Mouse (Mus musculus): ENCODE measurements around the gene Phospho2.
"Not testable (repeated sequence)": the region's sequence is repeated elsewhere in the genome, so short reads cannot be mapped to it uniquely, and the experiment has no call there.

Gene Phospho2

DNA sequence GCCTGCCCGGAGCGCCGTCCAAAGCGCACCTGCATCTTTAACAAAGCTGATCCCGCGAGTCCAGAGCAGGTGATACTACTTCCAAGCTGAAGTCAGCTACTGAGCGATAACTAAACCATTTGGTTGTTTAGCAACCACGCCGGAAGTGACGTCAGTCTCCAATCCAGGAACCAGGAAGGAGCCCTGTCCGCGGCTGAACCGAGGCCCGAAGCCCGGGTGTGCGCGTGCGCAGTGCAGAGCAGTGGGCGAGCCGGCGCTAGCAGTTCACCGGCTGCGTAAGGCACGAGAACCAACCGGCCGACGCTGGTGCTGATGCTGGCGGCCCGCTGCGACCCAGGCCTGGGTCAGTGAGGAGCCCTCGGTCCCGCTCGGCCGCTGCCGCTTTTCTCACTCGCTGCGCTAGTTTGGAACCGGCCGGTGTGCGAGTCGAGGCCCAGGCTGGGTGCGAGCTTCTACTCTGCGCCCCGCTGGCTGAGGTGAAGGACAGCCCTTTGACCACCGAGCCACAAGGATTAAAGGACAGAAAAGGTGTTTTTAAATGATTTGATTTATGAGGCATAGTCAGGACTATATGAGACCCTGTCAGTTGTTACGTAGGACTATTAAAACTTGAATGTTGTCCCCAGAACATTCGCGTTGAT is at the start of gene Phospho2, which contains the start of gene Ccdc173:
Gene Phospho2 (plus strand): TSS at position 195 of the 641 bp plus-strand sequence.
Gene Ccdc173 (minus strand): TSS at position 147 of the 641 bp plus-strand sequence.
- peak; percentile 96 to 98 for DNase-seq (ENCODE audit: low spot score in 2 of 2)

DNA sequence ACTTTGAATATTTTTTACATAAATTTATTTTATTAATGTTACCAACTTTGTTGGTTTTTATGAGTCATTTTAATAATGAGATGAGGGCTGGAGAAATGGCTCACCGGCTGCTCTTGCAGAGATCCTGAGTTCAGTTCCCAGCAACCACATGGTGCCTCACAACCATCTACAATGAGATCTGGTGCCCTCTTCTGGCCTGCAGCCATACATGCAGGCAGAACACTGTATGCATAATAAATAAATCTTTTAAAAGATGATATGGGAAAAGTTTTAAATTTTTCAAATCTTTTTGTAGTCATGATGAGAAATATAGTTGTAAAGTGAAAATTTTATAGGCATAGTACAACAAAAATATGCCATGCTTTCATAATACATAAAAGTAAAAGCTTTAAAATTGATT is 44.3 kb upstream of the Phospho2 start:
- DNase-seq (ENCODE audit: low spot score in 2 of 2), result no peak

DNA sequence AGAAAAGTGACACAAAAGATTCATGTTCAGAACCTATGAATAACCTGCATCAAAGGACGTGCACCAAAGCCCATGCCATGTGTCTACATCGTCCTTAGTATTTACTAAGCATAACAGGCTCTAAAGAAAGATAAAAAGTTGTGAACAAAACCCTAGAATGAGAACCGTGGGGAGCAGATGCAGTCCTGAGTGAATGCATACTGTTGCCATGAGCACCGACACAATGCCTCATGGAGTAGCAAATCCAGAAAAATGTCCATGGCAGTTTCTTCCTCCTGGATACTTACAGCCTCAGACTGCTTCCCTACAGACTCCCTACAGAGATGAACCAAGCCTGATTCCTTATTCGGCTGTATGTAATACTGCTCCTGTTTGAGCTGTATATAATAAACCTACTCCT is 28.4 kb upstream of the Phospho2 start:
- DNase-seq (ENCODE audit: low spot score in 2 of 2), result no peak

DNA sequence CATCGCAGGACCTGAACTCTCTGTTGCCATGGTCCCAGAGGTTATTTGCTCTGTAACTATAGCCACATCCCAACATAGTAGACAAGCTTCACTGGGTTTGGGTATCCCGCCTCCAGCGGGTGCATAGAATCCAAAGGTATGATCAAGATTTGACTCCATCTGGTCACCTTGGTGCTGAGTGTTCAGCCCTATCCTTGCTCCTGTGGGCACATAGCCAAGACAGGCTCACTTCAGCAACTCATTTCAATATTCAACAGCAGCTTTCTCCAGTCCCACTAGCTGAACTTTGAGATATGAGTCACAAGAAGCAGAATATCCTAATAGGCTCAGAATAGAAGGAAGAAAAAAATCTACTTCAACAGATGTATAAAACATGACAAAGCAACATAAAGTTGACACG is 26.1 kb upstream of the Phospho2 start:
- no peak for DNase-seq (ENCODE audit: low spot score in 2 of 2)

DNA sequence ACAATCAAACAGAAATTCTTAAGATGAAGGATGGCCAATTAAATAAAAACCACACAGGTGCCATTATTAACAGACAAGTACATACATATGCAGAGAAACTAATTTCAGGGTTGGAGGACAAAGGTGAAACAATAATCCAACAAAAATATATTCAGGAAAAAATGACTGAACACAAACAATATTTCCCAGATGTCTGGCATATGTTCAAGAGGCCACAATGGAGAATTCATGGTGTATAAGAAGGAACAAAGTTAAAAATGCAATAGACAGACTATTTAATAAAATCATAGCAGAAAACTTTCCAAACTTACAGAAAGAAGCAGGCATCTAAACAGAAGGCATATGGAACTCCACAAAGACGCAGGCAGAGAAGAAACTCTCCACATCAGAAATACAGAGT is 24.7 kb upstream of the Phospho2 start:
- DNase-seq (ENCODE audit: low spot score in 2 of 2), result no peak

DNA sequence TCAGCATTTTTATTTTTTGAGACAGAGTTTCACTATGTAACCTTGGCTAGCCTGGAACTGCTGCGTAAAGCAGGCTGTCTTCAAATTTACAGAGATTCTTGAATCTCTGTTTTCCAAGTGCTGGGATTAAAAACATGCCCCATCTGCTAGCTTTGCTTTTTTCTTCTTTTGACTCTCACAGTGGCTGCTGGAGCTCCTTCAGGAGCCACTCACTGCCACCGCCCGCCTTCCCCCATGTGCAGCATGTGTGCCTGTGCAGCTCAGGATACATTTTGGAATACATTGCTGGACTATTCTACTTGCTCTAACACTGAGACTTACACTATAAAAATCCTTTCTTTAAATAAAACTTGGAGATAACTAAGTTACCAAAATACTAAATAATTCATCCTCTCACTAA is 16.1 kb upstream of the Phospho2 start:
- no peak for DNase-seq (ENCODE audit: low spot score in 2 of 2)

DNA sequence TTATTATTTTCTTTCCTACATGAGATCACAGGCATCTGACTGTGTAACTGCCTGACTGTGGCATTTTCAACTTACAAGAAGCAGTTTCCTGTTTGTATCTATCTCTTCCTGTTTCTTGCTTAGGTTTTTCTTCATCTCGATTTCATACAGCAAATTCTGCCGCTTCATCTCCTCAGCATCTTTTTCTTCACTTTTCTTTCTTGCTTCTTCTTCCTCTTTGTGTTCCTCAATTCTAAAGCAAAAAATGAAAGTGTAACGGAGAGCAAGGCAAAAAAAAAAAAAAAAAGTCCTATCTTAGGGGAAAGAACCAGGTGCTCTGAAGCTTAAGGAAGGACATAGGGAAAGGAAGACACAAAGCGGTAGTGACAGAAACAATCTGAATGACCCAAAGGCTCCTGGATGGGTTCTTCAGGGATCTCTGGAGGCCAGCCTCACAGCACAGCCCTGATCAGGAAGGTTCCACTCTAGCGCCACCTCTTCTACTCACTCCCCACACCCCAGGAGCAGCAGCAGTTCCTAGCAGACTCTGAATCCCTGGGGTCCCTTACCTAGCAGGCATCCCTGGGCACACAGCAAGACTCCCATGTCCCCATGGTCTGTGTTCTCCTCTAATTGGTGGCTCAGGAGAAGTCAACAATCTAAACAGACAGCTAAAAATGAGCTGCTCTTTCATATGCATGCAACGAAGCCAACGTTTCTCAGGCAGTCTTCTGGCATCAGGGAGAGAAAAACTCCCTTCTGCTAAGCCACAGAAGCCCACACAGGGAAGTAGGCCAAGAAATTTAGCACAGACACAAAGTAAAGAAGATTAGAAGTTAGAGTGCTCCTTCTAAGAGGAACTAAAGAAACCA is 11.2 kb upstream of the Phospho2 start:
- no peak for DNase-seq (ENCODE audit: low spot score in 2 of 2)

DNA sequence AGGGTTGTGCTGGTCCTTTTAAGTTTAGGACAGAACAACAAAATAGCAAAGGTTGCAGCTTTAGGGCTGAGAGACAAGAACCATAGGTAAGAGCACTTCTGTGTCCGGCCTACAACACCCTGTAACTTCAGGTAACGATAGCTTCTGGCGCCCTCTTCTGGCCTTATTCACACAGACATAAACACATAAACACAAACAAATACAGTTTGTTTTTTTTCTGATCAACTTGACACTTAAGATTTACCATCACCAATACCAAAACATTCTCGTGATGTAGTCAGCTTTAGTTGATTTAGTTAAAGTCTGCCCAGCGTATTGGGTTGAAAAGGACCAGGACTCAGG is 10.6 kb upstream of the Phospho2 start:
- DNase-seq (ENCODE audit: low spot score in 2 of 2), result no peak

DNA sequence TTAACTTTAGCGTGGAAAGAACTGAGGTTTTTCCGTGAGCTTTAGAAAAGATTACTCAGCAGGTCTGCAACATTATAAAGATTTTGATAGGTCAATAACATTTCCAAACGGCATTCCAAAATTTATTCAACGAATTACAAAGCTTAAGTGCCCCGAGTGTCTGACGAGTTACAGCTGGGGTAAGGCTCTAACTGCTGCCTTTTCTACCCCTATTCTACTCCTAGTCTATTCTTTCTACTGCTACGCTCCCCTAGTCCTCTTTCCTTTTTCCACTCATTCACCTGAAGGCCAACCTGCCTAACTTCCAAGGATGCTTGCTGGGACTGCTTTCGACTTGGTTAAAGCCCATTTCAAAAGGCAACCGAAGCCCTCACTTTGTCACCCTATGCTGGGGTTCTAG is 449 bp upstream of the Phospho2 start:
- DNase-seq (ENCODE audit: low spot score in 2 of 2), result no peak

DNA sequence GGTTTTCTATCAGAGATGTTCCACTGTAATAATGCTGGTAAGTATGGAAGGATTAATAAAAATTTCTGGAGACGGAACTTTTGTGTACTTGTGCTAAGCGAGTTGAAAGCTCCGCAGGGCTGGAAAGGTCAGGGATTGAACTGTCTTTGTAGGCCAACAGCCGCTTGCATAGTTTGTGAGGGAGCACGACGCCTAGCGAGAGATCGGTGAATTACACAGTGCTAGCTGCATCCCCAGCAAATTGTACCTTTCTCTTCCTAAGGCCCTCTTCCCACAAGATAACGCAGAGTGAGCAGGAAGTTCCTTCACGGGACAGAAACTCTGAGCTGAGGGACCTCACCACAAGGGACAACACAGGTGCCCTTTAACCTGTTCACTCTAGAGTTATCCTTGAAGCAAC is 862 bp downstream of the Phospho2 start:
- peak; percentile 83 to 87 for DNase-seq (ENCODE audit: low spot score in 2 of 2)

DNA sequence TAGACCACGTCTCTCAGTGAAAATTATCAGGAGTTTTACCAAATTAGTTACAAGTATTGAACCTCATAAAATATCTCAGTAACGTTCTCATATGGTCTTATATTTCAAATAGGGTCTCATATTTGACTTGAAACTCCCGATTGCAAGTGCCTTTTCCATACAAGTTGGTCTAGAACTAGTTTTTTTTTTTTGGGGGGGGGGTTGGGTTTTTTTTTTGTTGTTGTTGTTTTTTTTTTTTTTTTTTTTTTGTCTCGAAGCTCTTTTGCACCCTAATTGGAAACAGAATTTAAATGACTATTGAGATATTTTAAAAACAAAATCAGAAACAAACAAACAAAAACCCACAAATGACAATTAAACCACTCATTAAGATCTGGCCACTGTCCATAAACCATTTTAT is 1.3 kb downstream of the Phospho2 start:
- no peak for DNase-seq (ENCODE audit: low spot score in 2 of 2)

DNA sequence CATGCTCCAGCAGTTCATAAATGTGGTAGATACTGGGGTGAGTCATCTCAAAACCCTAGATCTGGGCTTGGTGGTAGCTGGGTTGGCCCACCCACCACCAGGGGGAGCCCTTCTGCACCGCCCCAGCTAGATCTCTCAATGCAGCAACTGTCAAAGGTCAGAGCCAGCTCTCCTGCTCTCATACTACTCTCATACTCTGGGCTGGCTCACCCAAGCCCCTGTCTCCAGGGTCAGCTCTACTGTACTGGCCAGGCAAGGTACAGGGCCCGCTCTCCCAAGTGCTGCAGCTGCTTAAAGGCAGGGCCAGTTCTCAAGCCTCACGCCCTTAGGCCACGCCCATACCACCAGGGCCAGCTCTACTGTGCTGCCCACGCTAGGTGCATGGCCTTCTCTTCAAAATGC is 13.5 kb downstream of the Phospho2 start:
- DNase-seq (ENCODE audit: low spot score in 2 of 2), result peak; percentile 62 to 76

DNA sequence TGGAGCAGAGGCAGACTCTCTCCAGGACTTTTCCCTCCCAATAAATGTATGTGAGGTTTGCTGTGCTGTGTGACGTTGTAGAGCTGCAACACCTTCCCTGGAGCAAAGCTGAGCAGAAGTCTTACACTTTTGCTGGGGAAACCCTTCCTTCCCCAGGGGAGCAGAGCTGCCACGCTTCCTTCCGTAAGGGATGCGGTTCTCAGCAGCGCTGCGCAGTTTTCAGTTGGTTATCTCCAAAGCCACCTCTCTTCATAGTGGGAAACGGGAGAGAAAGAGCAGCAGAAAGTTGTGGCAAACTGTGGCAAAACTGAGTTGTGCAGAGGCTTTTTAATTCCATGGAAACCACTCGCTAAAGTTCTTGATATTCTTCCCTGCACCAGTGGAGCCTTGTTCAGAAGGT is 14.3 kb downstream of the Phospho2 start:
- DNase-seq (ENCODE audit: low spot score in 2 of 2), result no peak

DNA sequence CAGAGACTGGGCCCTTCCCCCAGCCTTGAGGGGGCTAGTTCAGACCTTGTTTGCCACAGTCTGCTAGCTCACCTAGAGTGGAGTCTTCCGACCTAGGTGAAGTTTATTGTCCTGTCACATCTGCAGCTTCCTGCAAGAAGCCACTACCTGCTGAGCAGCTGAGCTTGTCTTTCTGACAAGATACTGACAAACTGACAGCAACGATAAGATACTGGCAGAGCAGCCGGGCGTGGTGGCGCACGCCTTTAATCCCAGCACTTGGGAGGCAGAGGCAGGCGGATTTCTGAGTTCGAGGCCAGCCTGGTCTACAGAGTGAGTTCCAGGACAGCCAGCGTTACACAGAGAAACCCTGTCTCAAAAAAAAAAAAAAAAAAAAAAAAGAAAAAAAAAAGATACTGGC is 15.2 kb downstream of the Phospho2 start:
- DNase-seq (ENCODE audit: low spot score in 2 of 2), result not testable (repeated sequence)

DNA sequence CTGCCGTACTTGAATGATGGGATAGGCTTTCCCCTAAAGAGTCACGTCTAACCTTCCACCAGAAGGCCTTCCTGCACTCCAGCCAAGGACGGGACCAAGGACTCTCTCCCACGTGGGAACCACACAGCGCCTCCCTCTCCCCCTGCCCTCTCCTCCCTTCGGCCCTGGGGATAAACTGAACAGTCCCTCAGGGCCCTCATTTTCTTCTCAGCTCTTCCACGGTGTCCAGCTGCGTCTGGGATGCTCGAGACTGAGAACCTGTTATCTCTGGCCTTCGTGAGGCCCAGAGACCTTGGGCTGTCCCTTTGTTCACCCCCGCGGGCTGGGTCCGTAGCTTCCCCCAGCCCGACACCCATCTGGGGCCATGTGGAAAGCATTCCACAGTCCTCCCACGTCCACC is 20.7 kb downstream of the Phospho2 start:
- DNase-seq (ENCODE audit: low spot score in 2 of 2), result no peak

DNA sequence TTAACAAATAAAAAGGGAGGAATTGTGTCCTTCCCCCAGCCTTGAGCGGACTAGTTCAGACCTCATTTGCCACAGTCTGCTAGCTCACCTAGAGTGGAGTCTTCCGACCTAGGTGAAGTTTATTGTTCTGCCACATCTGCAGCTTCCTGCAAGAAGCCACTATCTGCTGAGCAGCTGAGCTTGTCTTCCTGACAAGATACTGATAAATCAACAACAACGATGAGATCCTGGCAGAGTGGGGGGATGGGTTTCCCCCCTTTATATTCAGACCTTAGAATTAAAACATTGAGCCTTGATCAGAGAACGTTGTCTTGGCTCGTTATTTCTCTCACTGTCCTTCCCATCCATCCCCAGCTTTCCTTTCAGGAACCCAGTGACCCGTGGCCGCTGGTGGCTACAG is 21.9 kb downstream of the Phospho2 start:
- DNase-seq (ENCODE audit: low spot score in 2 of 2), result not testable (repeated sequence)

DNA sequence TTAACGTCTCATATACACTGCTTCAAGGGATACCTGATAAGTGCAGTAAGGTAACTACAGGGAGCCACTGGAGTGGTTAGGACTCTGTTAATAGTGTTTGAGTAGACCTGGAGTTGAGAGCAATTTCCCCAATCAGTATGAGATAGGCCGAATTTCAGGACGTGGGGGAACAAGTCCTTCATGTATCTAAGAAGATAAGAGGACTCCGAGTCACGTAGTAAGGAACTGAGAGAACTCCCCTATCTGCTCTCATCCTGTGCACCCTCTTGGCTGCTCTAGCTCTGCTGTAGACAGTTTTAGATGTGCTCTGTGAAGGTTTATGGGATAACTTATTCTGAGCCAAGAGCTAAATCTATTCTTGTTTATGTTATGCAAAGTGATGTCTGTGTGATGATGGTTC is 27.2 kb downstream of the Phospho2 start:
- no peak for DNase-seq (ENCODE audit: low spot score in 2 of 2)

DNA sequence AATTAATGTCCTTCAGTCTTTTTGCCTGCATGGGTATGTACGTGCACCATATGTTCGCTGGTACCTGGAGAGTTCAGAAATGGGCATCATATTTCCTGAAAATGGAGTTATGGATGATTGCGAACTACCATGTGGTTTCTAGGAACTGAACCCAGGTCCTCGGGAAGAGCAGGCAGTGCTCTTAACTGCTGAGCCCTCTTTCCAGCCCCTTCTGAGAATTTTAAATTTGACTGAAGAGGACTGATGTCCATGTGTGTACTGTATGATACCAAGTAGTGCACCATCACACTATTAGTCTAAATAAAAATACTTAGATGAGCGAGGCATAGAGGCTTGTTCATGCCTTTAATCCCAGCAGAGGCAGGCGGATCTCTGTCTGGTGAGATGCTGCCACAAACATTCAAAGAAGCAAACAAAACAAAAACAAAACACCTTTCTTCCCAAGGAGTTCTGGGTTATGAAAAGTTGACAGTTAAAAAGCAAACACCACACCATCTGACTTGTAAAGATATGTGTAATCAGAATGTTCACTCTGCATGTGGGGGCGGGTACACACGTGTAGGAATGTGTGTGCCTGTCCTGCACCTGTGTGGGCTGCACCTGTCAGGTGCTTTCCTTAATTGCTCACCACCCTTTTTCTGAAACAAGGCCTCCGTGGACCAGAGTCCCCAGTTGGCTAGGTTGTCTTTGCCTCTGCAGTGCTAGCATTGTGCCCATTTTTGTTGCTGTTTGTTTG is 29.1 kb downstream of the Phospho2 start:
- DNase-seq (ENCODE audit: low spot score in 2 of 2), result no peak

DNA sequence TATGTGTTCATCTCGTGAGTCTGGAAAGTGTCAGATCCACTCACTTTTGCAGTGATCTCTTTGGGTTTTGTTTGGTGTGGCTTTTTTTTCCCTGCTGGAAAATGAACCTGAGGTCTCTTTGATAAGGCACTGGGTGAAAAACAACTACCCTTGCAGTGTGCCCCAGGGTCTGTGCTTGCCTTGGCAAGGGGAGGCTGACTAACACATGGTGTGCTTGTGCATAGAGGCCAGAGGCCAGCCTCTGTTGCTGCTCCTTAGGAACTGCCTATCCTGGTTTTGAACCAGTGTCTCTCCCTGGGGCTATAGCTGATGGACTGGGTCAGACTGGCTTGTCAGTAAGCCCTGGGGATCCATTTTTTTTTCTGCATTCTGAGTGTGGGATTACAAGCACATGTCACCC is 30.8 kb downstream of the Phospho2 start:
- DNase-seq (ENCODE audit: low spot score in 2 of 2), result no peak

DNA sequence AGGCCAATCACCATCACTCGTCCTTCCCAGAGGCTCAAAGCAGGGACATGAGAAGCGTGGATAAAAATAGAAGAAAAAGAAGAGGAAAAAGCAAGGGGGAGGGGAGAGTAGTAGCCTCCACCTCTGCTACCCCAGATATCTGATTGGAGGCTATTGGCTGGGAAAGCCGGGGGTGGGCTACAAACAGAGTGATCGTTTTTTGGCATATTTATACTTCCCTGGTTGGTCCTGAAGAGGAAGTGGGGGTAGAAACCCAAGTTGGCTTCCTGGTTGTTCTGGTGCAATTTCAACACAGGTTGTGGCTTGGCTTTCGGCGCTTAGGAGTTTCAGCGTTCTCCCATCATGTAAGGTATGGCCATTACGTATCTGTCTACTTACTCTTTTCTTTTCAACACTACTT is 32.3 kb downstream of the Phospho2 start, which contains the start of gene Klhl23:
Gene Klhl23 (plus strand): TSS at position 234 of the 400 bp plus-strand sequence.
- DNase-seq (ENCODE audit: low spot score in 2 of 2), result no peak

DNA sequence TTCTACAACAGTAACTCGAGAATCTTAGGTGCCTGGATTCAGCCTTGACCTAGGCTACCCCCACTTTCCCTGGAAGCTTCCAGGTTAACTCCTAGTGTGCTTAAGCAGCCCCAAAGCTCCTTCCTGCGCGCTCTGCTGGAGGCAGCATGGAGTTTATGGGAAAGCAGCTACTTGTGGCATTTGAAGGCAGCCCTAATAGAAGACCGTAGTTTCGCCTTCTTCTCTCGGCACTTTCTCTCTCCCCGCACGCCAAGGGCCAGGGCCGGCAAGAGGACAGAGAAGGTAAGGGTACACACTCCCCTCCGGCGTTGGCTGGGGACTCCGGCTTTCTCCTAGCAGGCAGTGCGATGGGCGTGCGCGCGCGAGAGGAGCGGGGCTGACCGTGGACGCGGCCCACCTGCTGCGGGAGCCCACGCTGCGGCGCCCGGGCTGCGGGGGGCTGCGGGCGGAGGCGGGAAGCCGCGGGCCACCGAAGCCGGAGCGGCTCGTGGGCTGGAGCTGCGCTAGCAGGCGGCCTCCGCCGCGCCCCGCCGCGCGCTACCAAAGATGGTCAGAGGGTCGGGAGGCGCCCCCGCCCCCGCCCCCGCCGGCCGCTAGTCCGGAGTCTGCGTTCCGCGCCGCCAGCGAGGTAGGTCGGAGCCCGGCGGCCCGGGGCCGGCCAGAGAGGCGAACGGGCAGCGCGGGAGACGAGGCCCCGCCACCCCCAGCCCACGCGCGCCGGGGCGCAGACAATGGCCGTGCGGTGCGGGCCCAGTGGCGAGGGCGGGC is 33.1 kb downstream of the Phospho2 start:
- peak; percentile 21 to 41 for DNase-seq (ENCODE audit: low spot score in 2 of 2)
